Mouse (Mus musculus): ENCODE data around the gene Pwwp2a. TPM values are rescaled to one million over a fixed set of nuclear protein-coding genes. Genes with fewer than 3 reads are reported as not detected.
A peak's percentile ranks its signal among the peaks of the same experiment; 100 is the strongest.

Gene Pwwp2a
- 31.4 and 31.9 TPM in 2 replicates for polyA plus RNA-seq (2016; fragmentation: Nextera tagmentation; extraction: Ambion mirVana)

GRCm38 (mm10) chr11:43681472-43682414, at the start of gene Pwwp2a:
TSS of gene Pwwp2a (plus strand) at chr11:43681998.
- no peaks in the 10 kb centered on the region for H3K27me3 ChIP-seq (replicated peaks)
- H3K4me3 ChIP-seq, result peak within 1 kb of the TSS; percentile 85
- H3K36me3 ChIP-seq, result peaks cover 13% of the 10 kb centered on the region
- H3K9ac ChIP-seq, result peak within 1 kb of the TSS; percentile 93
- ATAC-seq (ENCODE audit: insufficient number of reproducible peaks, low FRiP score), result peak; percentile 100
- no peaks in the 10 kb centered on the region for H3K9me3 ChIP-seq (replicated peaks)
- peak within 1 kb of the TSS; percentile 90 for H3K27ac ChIP-seq (ENCODE audit: poor library complexity, severe bottlenecking)
- WGBS, result under 1% methylated on average over 87 of the region's 87 CpGs
- peaks cover 15% of the 10 kb centered on the region for H3K4me1 ChIP-seq (replicated peaks)
- H3K4me2 ChIP-seq, result peak within 1 kb of the TSS; percentile 97

- Histone ChIP-seq H3K4me2 (no peak overlapping the region), H3K27me3 (replicated peaks) (no peaks in the 10 kb centered on the region), H3K27ac (ENCODE audit: poor library complexity, severe bottlenecking) (peak overlapping the region; percentile 74), H3K9ac (0 out of 2 replicates have a peak overlapping the region, but pooled peaks have one; percentile 30), H3K4me1 (replicated peaks) (peaks cover 32% of the 10 kb centered on the region), H3K9me3 (replicated peaks) (no peaks in the 10 kb centered on the region), H3K4me3 (no peak overlapping the region), H3K36me3 (no peaks in the 10 kb centered on the region)
- ATAC-seq (ENCODE audit: insufficient number of reproducible peaks, low FRiP score), result no peak
- 10% methylated on average over 4 of the region's 4 CpGs for WGBS
These were observed 49.2 kb upstream of the Pwwp2a start for GRCm38 (mm10) chr11:43632566-43632965.

DNA sequence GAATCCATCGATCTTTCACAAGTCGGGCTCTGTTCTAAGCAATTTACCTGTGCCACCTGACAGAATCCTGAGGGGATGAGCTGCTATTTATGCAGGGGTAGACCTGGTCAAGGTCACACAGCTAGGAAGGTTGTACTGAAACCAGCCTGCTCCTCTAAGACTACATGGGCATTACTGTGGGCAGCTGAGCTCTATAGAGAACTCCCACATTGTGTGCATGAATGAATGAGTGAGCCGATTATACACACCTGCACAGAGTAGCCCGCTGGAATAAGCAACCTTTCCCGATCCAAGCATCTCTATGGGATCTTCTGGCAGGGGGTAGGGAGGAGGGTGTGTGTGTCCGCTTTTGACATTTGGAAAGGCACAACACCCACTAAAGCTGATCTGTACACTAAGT, 48.6 kb upstream of the Pwwp2a start:
- 67% methylated on average over 6 of the region's 6 CpGs for WGBS
- Histone ChIP-seq H3K36me3 (no peaks in the 10 kb centered on the region), H3K4me2 (no peak overlapping the region), H3K9me3 (replicated peaks) (no peaks in the 10 kb centered on the region), H3K4me1 (replicated peaks) (peaks cover 26% of the 10 kb centered on the region), H3K9ac (no peak overlapping the region), H3K27me3 (replicated peaks) (no peaks in the 10 kb centered on the region), H3K27ac (ENCODE audit: poor library complexity, severe bottlenecking) (peak overlapping the region; percentile 74), H3K4me3 (no peak overlapping the region)
- ATAC-seq (ENCODE audit: insufficient number of reproducible peaks, low FRiP score), result no peak

- 9% methylated on average over 19 of the region's 19 CpGs for WGBS
- Histone ChIP-seq H3K4me1 (replicated peaks) (peaks cover 25% of the 10 kb centered on the region), H3K4me2 (peak overlapping the region; percentile 50), H3K9ac (no peak overlapping the region; the same call in 1 of the 2 replicates), H3K4me3 (0 out of 2 replicates have a peak overlapping the region, but pooled peaks have one; percentile 7), H3K27ac (ENCODE audit: poor library complexity, severe bottlenecking) (peak overlapping the region; percentile 74), H3K9me3 (replicated peaks) (no peaks in the 10 kb centered on the region), H3K27me3 (replicated peaks) (no peaks in the 10 kb centered on the region), H3K36me3 (no peaks in the 10 kb centered on the region)
- ATAC-seq (ENCODE audit: insufficient number of reproducible peaks, low FRiP score), result peak; percentile 77
These were observed 48.0 kb upstream of the Pwwp2a start for GRCm38 (mm10) chr11:43633658-43634401.

- no peak overlapping the region for H3K4me3 ChIP-seq
- H3K36me3 ChIP-seq, result no peaks in the 10 kb centered on the region
- WGBS, result 57% methylated on average over 4 of the region's 4 CpGs
- peaks cover 9% of the 10 kb centered on the region for H3K9me3 ChIP-seq (replicated peaks)
- H3K27ac ChIP-seq (ENCODE audit: poor library complexity, severe bottlenecking), result no peak overlapping the region
- H3K27me3 ChIP-seq (replicated peaks), result no peaks in the 10 kb centered on the region
- no peak overlapping the region for H3K4me2 ChIP-seq
- ATAC-seq (ENCODE audit: insufficient number of reproducible peaks, low FRiP score), result no peak
- H3K9ac ChIP-seq, result no peak overlapping the region
- peaks cover 24% of the 10 kb centered on the region for H3K4me1 ChIP-seq (replicated peaks)
These were observed 45.0 kb upstream of the Pwwp2a start for GRCm38 (mm10) chr11:43636761-43637160.

DNA sequence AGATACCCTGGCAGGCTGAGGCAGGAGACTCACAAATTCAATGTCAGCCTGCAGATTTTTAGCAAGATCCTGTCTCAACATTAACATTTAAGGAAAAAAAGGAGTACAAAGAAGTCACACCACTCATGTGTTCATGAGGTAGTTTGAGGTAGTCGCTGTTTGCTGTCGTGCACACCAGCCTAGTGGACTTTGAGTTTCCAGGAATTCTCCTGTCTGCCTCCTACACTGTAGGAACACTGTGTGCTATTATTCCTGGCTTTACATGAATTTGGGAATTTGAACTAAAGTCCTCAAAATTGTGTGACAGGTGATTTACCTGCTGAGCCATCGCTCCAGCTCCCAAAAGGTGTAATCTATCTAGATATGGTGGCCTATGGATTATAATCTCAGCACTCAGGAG, 43.3 kb upstream of the Pwwp2a start:
- Histone ChIP-seq H3K9me3 (replicated peaks) (peaks cover 9% of the 10 kb centered on the region), H3K4me3 (no peak overlapping the region), H3K4me1 (replicated peaks) (peaks cover 20% of the 10 kb centered on the region), H3K27ac (ENCODE audit: poor library complexity, severe bottlenecking) (no peak overlapping the region), H3K4me2 (no peak overlapping the region), H3K27me3 (replicated peaks) (no peaks in the 10 kb centered on the region), H3K9ac (no peak overlapping the region), H3K36me3 (no peaks in the 10 kb centered on the region)
- ATAC-seq (ENCODE audit: insufficient number of reproducible peaks, low FRiP score), result no peak
- WGBS, result 92% methylated on average over 3 of the region's 3 CpGs

- Histone ChIP-seq H3K36me3 (no peaks in the 10 kb centered on the region), H3K9me3 (replicated peaks) (peaks cover 14% of the 10 kb centered on the region), H3K4me1 (replicated peaks) (peaks cover 14% of the 10 kb centered on the region), H3K4me3 (no peak overlapping the region), H3K4me2 (no peak overlapping the region), H3K9ac (no peak overlapping the region), H3K27me3 (replicated peaks) (no peaks in the 10 kb centered on the region), H3K27ac (ENCODE audit: poor library complexity, severe bottlenecking) (0 out of 2 replicates have a peak overlapping the region, but pooled peaks have one; percentile 28)
- ATAC-seq (ENCODE audit: insufficient number of reproducible peaks, low FRiP score), result peak; percentile 74
- 33% methylated on average over 2 of the region's 2 CpGs for WGBS
These were observed 38.6 kb upstream of the Pwwp2a start for GRCm38 (mm10) chr11:43643180-43643591.

DNA sequence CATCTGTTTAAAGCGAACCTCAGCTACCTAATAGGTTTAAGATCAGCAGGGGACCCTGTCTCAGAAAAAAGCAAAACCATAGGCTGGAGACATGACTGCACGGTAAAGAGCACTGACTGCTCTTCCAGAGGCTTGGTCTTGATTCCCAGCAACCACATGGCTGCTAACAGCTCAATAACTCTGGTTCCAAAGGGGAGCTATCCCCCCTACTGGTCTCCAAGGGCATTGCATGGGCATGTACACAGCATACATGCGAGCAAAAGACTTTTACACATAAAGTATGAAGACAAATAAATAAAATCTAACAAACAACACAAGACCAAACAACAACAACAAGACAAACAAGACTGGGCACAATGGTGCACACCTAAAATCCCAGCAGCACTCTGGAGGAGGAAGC, 36.5 kb upstream of the Pwwp2a start:
- no peak overlapping the region for H3K4me3 ChIP-seq
- peaks cover 14% of the 10 kb centered on the region for H3K4me1 ChIP-seq (replicated peaks)
- no peaks in the 10 kb centered on the region for H3K27me3 ChIP-seq (replicated peaks)
- H3K36me3 ChIP-seq, result no peaks in the 10 kb centered on the region
- 90% methylated on average over 3 of the region's 3 CpGs for WGBS
- ATAC-seq (ENCODE audit: insufficient number of reproducible peaks, low FRiP score), result no peak
- peaks cover 9% of the 10 kb centered on the region; the same call in 1 of the 2 replicates for H3K9me3 ChIP-seq (replicated peaks)
- no peak overlapping the region for H3K9ac ChIP-seq
- no peak overlapping the region for H3K27ac ChIP-seq (ENCODE audit: poor library complexity, severe bottlenecking)
- no peak overlapping the region for H3K4me2 ChIP-seq

DNA sequence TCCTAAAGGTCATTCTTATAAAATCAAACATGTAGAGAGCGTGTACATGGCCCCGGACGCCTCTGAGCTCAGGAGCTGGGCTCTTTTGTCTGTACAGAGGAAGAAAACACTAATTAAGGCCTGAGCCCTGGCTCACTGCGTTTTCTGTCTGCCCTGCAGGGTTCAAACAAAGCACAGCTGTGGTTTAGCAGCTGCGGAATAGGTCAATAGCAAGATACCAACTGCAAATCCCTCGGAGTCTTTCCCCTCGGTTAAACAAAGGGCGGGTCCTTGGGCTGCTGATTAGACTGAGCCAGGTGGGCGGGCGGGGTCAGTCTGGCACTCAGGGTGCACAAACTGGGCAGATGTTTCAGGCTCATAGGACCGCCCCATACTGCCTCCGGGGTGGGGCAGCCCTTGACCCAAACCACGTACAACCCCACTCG, 28.7 kb upstream of the Pwwp2a start:
- Histone ChIP-seq H3K4me1 (replicated peaks) (no peaks in the 10 kb centered on the region), H3K9ac (no peak overlapping the region), H3K27ac (ENCODE audit: poor library complexity, severe bottlenecking) (no peak overlapping the region), H3K4me3 (no peak overlapping the region), H3K27me3 (replicated peaks) (no peaks in the 10 kb centered on the region), H3K4me2 (no peak overlapping the region), H3K9me3 (replicated peaks) (no peaks in the 10 kb centered on the region), H3K36me3 (no peaks in the 10 kb centered on the region)
- WGBS, result 56% methylated on average over 14 of the region's 14 CpGs
- no peak for ATAC-seq (ENCODE audit: insufficient number of reproducible peaks, low FRiP score)

DNA sequence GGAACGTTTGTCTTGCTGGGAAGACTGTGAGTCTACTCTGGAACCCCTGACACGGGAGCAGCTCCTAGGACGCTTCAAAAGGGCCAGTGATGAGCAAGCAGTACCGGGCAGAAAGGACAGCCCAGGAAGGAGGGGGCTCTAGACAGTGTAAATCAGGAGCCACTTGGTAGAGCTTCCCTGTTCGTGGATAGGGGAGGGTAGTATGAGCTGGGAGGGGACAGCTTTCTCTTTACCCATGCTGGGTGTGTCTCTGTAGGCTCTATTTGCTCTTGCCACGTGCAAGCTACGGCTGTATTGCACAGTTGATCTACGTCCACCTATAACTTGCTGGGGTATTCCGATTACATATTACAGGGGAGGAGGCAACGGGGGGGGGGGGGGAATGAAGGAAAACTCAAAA, 25.3 kb upstream of the Pwwp2a start:
- no peaks in the 10 kb centered on the region for H3K36me3 ChIP-seq
- 69% methylated on average over 10 of the region's 10 CpGs for WGBS
- H3K4me1 ChIP-seq (replicated peaks), result no peaks in the 10 kb centered on the region
- 0 out of 2 replicates have a peak, but pooled peaks cover 2% of the 10 kb centered on the region for H3K9me3 ChIP-seq (replicated peaks)
- H3K27ac ChIP-seq (ENCODE audit: poor library complexity, severe bottlenecking), result no peak overlapping the region
- no peak for ATAC-seq (ENCODE audit: insufficient number of reproducible peaks, low FRiP score)
- no peaks in the 10 kb centered on the region for H3K27me3 ChIP-seq (replicated peaks)
- H3K4me3 ChIP-seq, result no peak overlapping the region
- no peak overlapping the region for H3K4me2 ChIP-seq
- H3K9ac ChIP-seq, result no peak overlapping the region

DNA sequence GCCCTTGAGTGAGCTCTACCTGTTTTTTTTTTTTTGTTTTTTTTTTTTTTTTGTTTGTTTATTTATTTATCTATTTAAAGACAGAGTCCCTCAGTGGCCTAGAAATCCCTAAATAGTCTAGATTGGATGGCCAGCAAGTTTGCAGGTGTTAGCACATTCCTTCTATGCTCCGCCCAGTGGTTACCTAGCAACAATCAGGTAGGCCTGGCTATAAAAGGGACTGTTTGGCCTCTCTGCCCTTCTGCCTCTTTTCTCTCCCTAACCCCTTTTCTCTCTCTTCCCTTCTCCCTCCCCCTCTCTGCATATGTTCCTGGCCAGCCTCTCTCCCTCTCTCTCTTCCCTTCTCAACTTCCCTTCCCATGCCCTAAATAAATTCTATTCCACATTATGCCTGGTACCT, 23.8 kb upstream of the Pwwp2a start:
- H3K4me2 ChIP-seq, result no peak overlapping the region
- H3K9me3 ChIP-seq (replicated peaks), result 0 out of 2 replicates have a peak, but pooled peaks cover 2% of the 10 kb centered on the region
- H3K36me3 ChIP-seq, result no peaks in the 10 kb centered on the region
- H3K27ac ChIP-seq (ENCODE audit: poor library complexity, severe bottlenecking), result no peak overlapping the region
- H3K9ac ChIP-seq, result no peak overlapping the region
- H3K4me1 ChIP-seq (replicated peaks), result no peaks in the 10 kb centered on the region
- WGBS, result 84% methylated on average over 1 of the region's 1 CpGs
- H3K4me3 ChIP-seq, result no peak overlapping the region
- no peak for ATAC-seq (ENCODE audit: insufficient number of reproducible peaks, low FRiP score)
- no peaks in the 10 kb centered on the region for H3K27me3 ChIP-seq (replicated peaks)
